Comparison of ENCODE assay signal across 16 mouse cellular contexts in genomic region chr15:77733903-77734302, GRCm38 (mm10). TPM values are rescaled to one million over a fixed set of nuclear protein-coding genes. Genes with fewer than 3 reads are reported as not detected.
A peak's percentile ranks its signal among the peaks of the same experiment; 100 is the strongest.
DNase-seq lines count a peak whose midpoint lies in the region; ATAC-seq and TF ChIP-seq lines count a peak whose summit lies in the region.
"Not testable (repeated sequence)": the region's sequence is repeated elsewhere in the genome, so short reads cannot be mapped to it uniquely, and the experiment has no call there.
"Had no signal": no experiment of that assay in that cellular context is flagged by ENCODE, and none has a peak within 500 bp of the region (broad histone marks: within the 10 kb centered on the region; RNA-seq: fewer than 3 reads in every experiment).

No protein-coding gene starts in this region.

- not testable (repeated sequence) for H3K79me2 ChIP-seq in myocyte (ENCODE audit: control insufficient read depth, insufficient read depth)

- not testable (repeated sequence) for TF ChIP-seq POLR2A in myocyte (IDR thresholded peaks at IDR 0.05; ENCODE audit: insufficient read length, low read depth)

- not testable (repeated sequence) for H3K4me3 ChIP-seq in heart, embryonic 10.5 days; myocyte; stomach, postnatal 0 days (ENCODE audit: low read depth, low read length)

- peak; percentile 28 for DNase-seq in NIH3T3 (ENCODE audit: low read depth)
- peak; percentile 61 for DNase-seq in heart, embryonic 10.5 days (ENCODE audit: low spot score)
- not testable (repeated sequence) for DNase-seq in stomach, postnatal 0 days (ENCODE audit: low spot score)

- not testable (repeated sequence) for H3K36me3 ChIP-seq in heart, embryonic 10.5 days; myocyte (ENCODE audit: control insufficient read depth, insufficient read depth); stomach, postnatal 0 days (ENCODE audit: control insufficient read depth, insufficient read depth, low read length)

- H3ac ChIP-seq in myocyte (ENCODE audit: control insufficient read depth, insufficient read length): not testable (repeated sequence)

- 42% methylated on average over 4 of the region's 4 CpGs for WGBS in heart, embryonic 10.5 days
- WGBS in stomach, postnatal 0 days: 42% methylated on average over 4 of the region's 4 CpGs

- not testable (repeated sequence) for H3K9me3 ChIP-seq in heart, embryonic 10.5 days; stomach, postnatal 0 days (ENCODE audit: control insufficient read depth, low read length)

- TF ChIP-seq CTCF in stomach, postnatal 0 days (IDR thresholded peaks at IDR 0.05; ENCODE audit: low read depth): not testable (repeated sequence)

- H3K4me2 ChIP-seq in myocyte (ENCODE audit: low read depth): peak overlapping the region; percentile 88
- not testable (repeated sequence) for H3K4me2 ChIP-seq in stomach, postnatal 0 days (replicated peaks; ENCODE audit: low read depth)

- H3K27me3 ChIP-seq in heart, embryonic 10.5 days (ENCODE audit: insufficient read depth, poor library complexity, severe bottlenecking); myocyte (ENCODE audit: control insufficient read depth, insufficient read depth, insufficient read length); stomach, postnatal 0 days (ENCODE audit: control insufficient read depth, insufficient read depth, low read length): not testable (repeated sequence)

- 0 out of 2 replicates have a peak, but pooled peaks have one; percentile 9 for ATAC-seq in stomach, postnatal 0 days (ENCODE audit: low FRiP score, low TSS enrichment)

- peaks cover 11% of the 10 kb centered on the region; the same call in 1 of the 2 replicates for H3K4me1 ChIP-seq in heart, embryonic 10.5 days
- H3K4me1 ChIP-seq in stomach, postnatal 0 days (replicated peaks; ENCODE audit: control insufficient read depth, insufficient read depth): not testable (repeated sequence)

- H3K9ac ChIP-seq in stomach, postnatal 0 days (ENCODE audit: low read length): not testable (repeated sequence)

- H3K27ac ChIP-seq in heart, embryonic 10.5 days; stomach, postnatal 0 days (replicated peaks): not testable (repeated sequence)

- not testable (repeated sequence) for TF ChIP-seq EP300 in stomach, postnatal 0 days (optimal IDR thresholded peaks at IDR 0.05)

RNA-seq across cellular contexts. Expression of gene Apol9b, which starts 5.1 kb away (rescaled TPM):
- polyA plus RNA-seq in heart, embryonic 10.5 days (2016; fragmentation: Nextera tagmentation; extraction: Ambion mirVana): not detected in 2 replicates
- 63.1 TPM for polyA plus RNA-seq in myocyte (2012; fragmentation: generic; extraction: Trizol)
- polyA plus RNA-seq in stomach, postnatal 0 days (2015; fragmentation: Nextera tagmentation; extraction: Ambion mirVana): 0.33 and 0.45 TPM in 2 replicates
- polyA plus RNA-seq: brain, embryonic 14.5 days; embryonic facial prominence, embryonic 11.5 days; embryonic facial prominence, embryonic 13.5 days; erythroblast, embryonic 14.5 days; forebrain, embryonic 10.5 days; forebrain, embryonic 12.5 days; forebrain, embryonic 14.5 days; forebrain, embryonic 16.5 days; G1E had no signal

RNA-seq across cellular contexts. Expression of gene Apol8, which starts 22.9 kb away (rescaled TPM):
- polyA plus RNA-seq in heart, embryonic 10.5 days (2016; fragmentation: Nextera tagmentation; extraction: Ambion mirVana): 0.16 and 0.52 TPM in 2 replicates
- polyA plus RNA-seq in myocyte (2012; fragmentation: generic; extraction: Trizol): 0.38 TPM
- polyA plus RNA-seq in stomach, postnatal 0 days (2015; fragmentation: Nextera tagmentation; extraction: Ambion mirVana): 0.05 and 0.10 TPM in 2 replicates
- polyA plus RNA-seq: adrenal gland, adult 2 months; CD4-positive, CD25-positive, alpha-beta regulatory T cell, adult 4 months; G1E had no signal

RNA-seq across cellular contexts. Expression of gene Apol7e, which starts 35.2 kb away (rescaled TPM):
- not detected in 2 replicates for polyA plus RNA-seq in heart, embryonic 10.5 days (2016; fragmentation: Nextera tagmentation; extraction: Ambion mirVana)
- polyA plus RNA-seq in myocyte (2012; fragmentation: generic; extraction: Trizol): not detected
- polyA plus RNA-seq in stomach, postnatal 0 days (2015; fragmentation: Nextera tagmentation; extraction: Ambion mirVana): 0.10 TPM in 1 of 2 replicates, not detected in the other
- polyA plus RNA-seq: embryonic facial prominence, embryonic 11.5 days; embryonic facial prominence, embryonic 13.5 days; embryonic facial prominence, embryonic 15.5 days; erythroblast, embryonic 14.5 days; forebrain, embryonic 10.5 days; forebrain, embryonic 12.5 days; forebrain, embryonic 14.5 days; forebrain, embryonic 16.5 days; G1E had no signal

Comparison
In these comparisons a context has a peak if more than half of its experiments do, and no peak if none do; other contexts are left out.
1. RNA of gene Apol9b, which starts 5.1 kb away (polyA plus RNA-seq): 63.1 TPM in myocyte (single experiment); 0.33 to 0.45 TPM in stomach, postnatal 0 days and not detected in heart, embryonic 10.5 days; every median in the first group is over 10 times any median in the second.